Mouse (Mus musculus): Measurements from ENCODE around the gene Vgll4. TPM values are rescaled to one million over a fixed set of nuclear protein-coding genes. Genes with fewer than 3 reads are reported as not detected.

The Vgll4 gene
- polyA plus RNA-seq (2012; fragmentation: generic; extraction: Trizol) = 10 to 100 TPM in 1 of 2 experiments, 1 to 10 TPM in 1; 2.2 to 52.1 TPM

GRCm38 (mm10) chr6:114969213-114970120 lies at the start of gene Vgll4:
TSS of gene Vgll4 (minus strand) at chr6:114969994.

Other genes with a start within 250 kb of the Vgll4 start
- gene Tamm41, start 67.9 kb upstream of the Vgll4 start, polyA plus RNA-seq (2012; fragmentation: generic; extraction: Trizol) = 10 to 100 TPM; 29.5 to 34.7 TPM
- gene Syn2, start 164.9 kb upstream of the Vgll4 start, polyA plus RNA-seq (2012; fragmentation: generic; extraction: Trizol) = under 1 TPM; 0.06 to 0.22 TPM

All from C3H10T1/2 (cell line).